Mouse (Mus musculus): ENCODE results near the gene Pex1. TPM values are rescaled to one million over a fixed set of nuclear protein-coding genes. Genes with fewer than 3 reads are reported as not detected.

Pex1 gene
- polyA plus RNA-seq, 1 experiment: 17.3 TPM

DNA sequence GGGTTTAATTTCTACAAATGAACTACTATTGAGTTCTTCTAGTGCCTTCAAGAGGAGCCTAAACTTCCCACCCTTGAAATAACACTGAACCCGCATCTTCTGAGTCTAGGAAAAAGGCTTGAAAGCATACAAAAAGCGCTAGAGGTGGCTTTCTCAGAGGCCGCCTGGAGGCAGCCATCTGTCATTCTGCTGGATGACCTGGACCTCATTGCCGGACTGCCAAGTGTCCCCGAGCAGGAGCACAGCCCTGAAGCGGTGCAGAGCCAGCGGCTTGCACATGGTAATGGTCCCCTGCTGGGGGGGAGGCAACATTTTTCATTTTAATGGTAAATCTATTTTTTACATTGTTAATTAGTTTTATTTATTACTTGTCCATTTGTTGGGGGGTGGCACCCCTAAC lies 24.6 kb downstream of the Pex1 start:
- H3K27ac ChIP-seq (replicated peaks; ENCODE audit: low read depth, low read length): no peak overlapping the region
- no peaks in the 10 kb centered on the region for H3K4me1 ChIP-seq (ENCODE audit: control insufficient read depth, insufficient read depth, insufficient read length, low read length)
- H3K4me3 ChIP-seq (ENCODE audit: insufficient read depth, low read depth, low read length): no peak overlapping the region

DNA sequence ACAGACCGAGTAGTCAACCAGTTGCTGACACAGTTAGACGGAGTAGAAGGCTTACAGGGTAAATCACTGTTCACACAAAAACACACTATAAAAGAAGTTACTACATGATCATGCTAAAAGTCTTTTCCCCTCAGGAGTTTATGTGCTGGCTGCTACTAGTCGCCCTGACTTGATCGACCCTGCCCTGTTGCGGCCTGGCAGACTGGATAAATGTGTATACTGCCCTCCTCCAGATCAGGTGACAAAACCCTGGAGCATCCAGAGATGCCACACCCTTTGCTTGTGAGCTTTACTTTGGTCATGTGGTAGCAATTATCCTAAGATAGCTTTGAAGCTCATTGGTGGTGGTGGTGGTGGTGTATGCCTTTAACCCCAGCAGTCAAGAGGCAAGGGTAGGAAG lies 34.2 kb downstream of the Pex1 start:
- no peak overlapping the region for H3K4me3 ChIP-seq (ENCODE audit: insufficient read depth, low read depth, low read length)
- H3K27ac ChIP-seq (replicated peaks; ENCODE audit: low read depth, low read length): no peak overlapping the region
- no peaks in the 10 kb centered on the region for H3K4me1 ChIP-seq (ENCODE audit: control insufficient read depth, insufficient read depth, insufficient read length, low read length)

GRCm38 (mm10) chr5:3631512-3632271 lies 35.8 kb downstream of the Pex1 start:
- Histone ChIP-seq H3K4me3 (ENCODE audit: insufficient read depth, low read depth, low read length) (no peak overlapping the region), H3K27ac (replicated peaks; ENCODE audit: low read depth, low read length) (no peak overlapping the region), H3K4me1 (ENCODE audit: control insufficient read depth, insufficient read depth, insufficient read length, low read length) (no peaks in the 10 kb centered on the region)

GRCm38 (mm10) chr5:3632285-3632684 lies 36.4 kb downstream of the Pex1 start:
- no peak overlapping the region for H3K4me3 ChIP-seq (ENCODE audit: insufficient read depth, low read depth, low read length)
- no peak overlapping the region for H3K27ac ChIP-seq (replicated peaks; ENCODE audit: low read depth, low read length)
- H3K4me1 ChIP-seq (ENCODE audit: control insufficient read depth, insufficient read depth, insufficient read length, low read length): no peaks in the 10 kb centered on the region

DNA sequence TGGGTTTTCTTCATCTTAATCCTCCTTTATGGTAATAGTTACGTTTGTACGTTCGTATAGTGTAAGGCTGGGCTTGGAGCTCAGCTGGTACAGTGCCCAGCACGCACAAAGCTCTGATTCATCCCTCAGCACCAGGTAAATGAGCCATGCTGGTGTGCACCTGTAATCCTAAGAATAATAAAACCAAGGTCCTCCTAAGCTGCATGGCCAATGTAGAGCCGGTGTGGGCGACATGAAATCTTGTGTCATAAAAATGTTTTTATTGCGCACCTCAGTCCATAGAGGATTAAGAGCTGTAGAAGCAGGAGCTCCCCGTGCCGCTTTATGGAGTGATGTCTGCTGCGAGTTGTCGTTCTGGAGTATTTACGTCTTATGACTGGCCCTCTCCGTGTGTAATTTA lies 37.4 kb downstream of the Pex1 start:
- H3K4me3 ChIP-seq (ENCODE audit: insufficient read depth, low read depth, low read length): no peak overlapping the region
- H3K4me1 ChIP-seq (ENCODE audit: control insufficient read depth, insufficient read depth, insufficient read length, low read length): no peaks in the 10 kb centered on the region
- no peak overlapping the region for H3K27ac ChIP-seq (replicated peaks; ENCODE audit: low read depth, low read length)

- H3K4me1 ChIP-seq (ENCODE audit: control insufficient read depth, insufficient read depth, insufficient read length, low read length): no peaks in the 10 kb centered on the region
- no peak overlapping the region for H3K27ac ChIP-seq (replicated peaks; ENCODE audit: low read depth, low read length)
- H3K4me3 ChIP-seq (ENCODE audit: insufficient read depth, low read depth, low read length): no peak overlapping the region
Observed at GRCm38 (mm10) chr5:3633951-3634350, 38.1 kb downstream of the Pex1 start.

- H3K27ac ChIP-seq (replicated peaks; ENCODE audit: low read depth, low read length): no peak overlapping the region
- no peak overlapping the region for H3K4me3 ChIP-seq (ENCODE audit: insufficient read depth, low read depth, low read length)
- no peaks in the 10 kb centered on the region for H3K4me1 ChIP-seq (ENCODE audit: control insufficient read depth, insufficient read depth, insufficient read length, low read length)
Observed at GRCm38 (mm10) chr5:3635286-3635685, 39.4 kb downstream of the Pex1 start.

- no peaks in the 10 kb centered on the region for H3K4me1 ChIP-seq (ENCODE audit: control insufficient read depth, insufficient read depth, insufficient read length, low read length)
- no peak overlapping the region for H3K4me3 ChIP-seq (ENCODE audit: insufficient read depth, low read depth, low read length)
- no peak overlapping the region for H3K27ac ChIP-seq (replicated peaks; ENCODE audit: low read depth, low read length)
Observed at GRCm38 (mm10) chr5:3644621-3645020, 48.8 kb downstream of the Pex1 start.

DNA sequence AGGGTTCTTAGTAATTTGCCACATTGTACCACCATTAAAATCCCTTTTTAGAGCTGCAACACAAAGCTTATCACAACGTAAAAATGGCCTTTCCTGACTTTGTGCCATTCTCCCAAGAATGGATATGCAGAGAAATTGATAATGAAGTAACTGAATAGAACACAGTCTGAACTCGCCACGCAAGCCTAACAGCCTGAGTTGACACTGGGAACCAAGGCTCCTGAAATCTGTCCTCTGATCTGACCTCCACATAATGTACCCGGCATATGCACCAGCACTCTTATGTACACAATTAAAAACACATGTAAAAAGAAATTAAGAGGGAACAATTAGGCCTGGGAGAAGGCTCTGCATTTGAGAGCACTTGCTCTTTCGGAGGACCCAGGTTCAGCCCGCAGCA lies 49.5 kb downstream of the Pex1 start:
- Histone ChIP-seq H3K4me1 (ENCODE audit: control insufficient read depth, insufficient read depth, insufficient read length, low read length) (no peaks in the 10 kb centered on the region), H3K27ac (replicated peaks; ENCODE audit: low read depth, low read length) (no peak overlapping the region), H3K4me3 (ENCODE audit: insufficient read depth, low read depth, low read length) (no peak overlapping the region)

DNA sequence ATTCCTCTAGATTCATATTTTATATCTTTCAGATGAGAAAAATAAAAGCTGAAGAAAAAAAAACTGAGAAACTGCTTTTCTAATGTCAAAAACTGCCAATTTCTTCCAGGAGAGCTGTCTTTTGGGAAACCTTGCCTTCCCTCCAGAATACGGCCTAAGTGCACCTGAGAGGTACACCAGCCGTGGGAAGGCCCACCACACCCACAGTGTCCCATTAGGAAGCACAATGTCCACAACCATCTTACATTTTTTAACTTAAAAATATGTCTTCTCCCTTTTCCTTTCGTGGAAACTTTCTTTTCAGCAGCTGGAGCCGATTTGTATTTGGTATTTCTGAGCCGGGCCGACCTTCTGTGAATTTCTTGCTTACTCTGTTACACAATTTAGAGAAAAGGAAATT lies 50.7 kb downstream of the Pex1 start:
- no peaks in the 10 kb centered on the region for H3K4me1 ChIP-seq (ENCODE audit: control insufficient read depth, insufficient read depth, insufficient read length, low read length)
- peak overlapping the region; percentile 98 for H3K4me3 ChIP-seq (ENCODE audit: insufficient read depth, low read depth, low read length)
- H3K27ac ChIP-seq (replicated peaks; ENCODE audit: low read depth, low read length): 0 out of 2 replicates have a peak overlapping the region, but pooled peaks have one; percentile 32

DNA sequence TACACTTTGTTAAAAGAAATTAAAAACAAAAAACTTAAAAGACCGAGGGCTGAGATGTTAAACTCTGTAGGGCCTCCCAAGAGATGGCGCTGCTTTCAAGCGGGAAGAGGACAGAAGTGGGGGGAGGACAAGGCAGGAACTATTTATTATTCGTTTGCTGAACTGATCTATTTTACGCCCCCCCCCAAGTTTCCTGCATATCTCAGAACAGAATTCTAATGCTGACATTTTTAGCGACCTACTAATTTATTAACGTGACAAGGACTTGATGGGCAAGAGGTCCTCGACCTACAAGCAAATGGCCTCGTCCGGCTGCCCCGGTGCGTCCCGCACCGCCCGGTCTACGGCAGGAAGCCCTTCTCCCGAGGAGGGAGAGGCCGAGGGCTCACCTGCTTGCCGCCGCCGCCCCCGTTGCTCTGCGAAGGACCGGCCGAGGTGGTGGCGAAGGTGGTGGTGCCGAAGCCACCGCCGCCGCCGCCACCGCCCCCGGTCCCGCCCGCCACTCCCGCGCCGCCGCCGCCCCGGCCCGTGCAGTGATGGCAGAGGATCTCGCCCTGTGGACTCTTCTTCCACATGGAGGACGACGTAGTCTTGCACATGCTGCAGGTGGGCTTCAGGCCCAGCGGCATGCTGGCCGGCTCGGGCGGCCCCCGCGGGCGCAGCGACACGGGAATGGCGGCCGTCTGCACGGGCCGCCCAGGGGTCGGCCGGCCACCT lies 51.3 kb downstream of the Pex1 start:
- no peaks in the 10 kb centered on the region for H3K4me1 ChIP-seq (ENCODE audit: control insufficient read depth, insufficient read depth, insufficient read length, low read length)
- H3K27ac ChIP-seq (replicated peaks; ENCODE audit: low read depth, low read length): peak overlapping the region; percentile 60
- peak overlapping the region; percentile 98 for H3K4me3 ChIP-seq (ENCODE audit: insufficient read depth, low read depth, low read length)

GRCm38 (mm10) chr5:3647708-3648121 lies 51.8 kb downstream of the Pex1 start:
- H3K4me3 ChIP-seq (ENCODE audit: insufficient read depth, low read depth, low read length): peak overlapping the region; percentile 98
- peak overlapping the region; percentile 60 for H3K27ac ChIP-seq (replicated peaks; ENCODE audit: low read depth, low read length)
- H3K4me1 ChIP-seq (ENCODE audit: control insufficient read depth, insufficient read depth, insufficient read length, low read length): no peaks in the 10 kb centered on the region

- Histone ChIP-seq H3K4me3 (ENCODE audit: insufficient read depth, low read depth, low read length) (peak overlapping the region; percentile 20; the same call in 1 of the 2 replicates), H3K4me1 (ENCODE audit: control insufficient read depth, insufficient read depth, insufficient read length, low read length) (no peaks in the 10 kb centered on the region), H3K27ac (replicated peaks; ENCODE audit: low read depth, low read length) (no peak overlapping the region; the same call in 1 of the 2 replicates)
Observed at GRCm38 (mm10) chr5:3648206-3648848, 52.5 kb downstream of the Pex1 start.

DNA sequence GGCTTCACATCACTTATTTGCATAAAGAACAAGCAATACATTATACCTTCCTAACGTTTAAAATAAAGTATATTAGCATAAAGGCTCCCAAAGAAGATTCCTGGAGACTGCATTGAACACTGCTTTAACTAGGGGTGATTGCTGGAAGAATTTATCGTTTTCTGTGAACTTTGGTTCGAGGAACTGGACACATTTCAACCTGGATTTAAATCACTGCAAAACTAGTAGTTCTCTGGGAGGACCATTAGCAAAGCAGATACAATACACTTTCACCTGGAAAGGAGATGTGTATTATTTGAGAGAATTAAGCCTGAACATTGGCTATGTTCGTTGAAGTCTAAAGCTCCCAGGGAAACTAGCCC lies 53.0 kb downstream of the Pex1 start:
- Histone ChIP-seq H3K4me3 (ENCODE audit: insufficient read depth, low read depth, low read length) (no peak overlapping the region), H3K4me1 (ENCODE audit: control insufficient read depth, insufficient read depth, insufficient read length, low read length) (no peaks in the 10 kb centered on the region), H3K27ac (replicated peaks; ENCODE audit: low read depth, low read length) (no peak overlapping the region)

DNA sequence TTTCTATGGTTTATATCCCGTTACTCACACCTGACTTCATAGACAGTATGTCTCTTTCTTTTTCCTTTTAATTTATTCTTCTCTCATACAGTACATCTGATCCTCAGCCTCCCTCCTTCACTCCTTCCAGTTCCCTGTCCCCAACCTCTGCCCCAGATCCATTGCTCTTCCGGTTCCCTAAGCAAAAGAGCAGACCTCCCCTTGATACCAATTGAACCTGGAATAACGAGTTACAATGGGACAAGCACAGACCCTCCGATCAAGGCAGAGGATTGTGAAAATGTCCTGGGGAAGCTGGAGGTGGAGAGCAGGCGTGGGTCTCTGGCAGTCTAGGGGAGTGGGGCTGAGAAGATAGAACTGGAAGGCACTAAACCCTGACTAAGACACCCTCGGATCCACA lies 55.0 kb downstream of the Pex1 start, which contains the start of gene Tmbim7:
Gene Tmbim7 (plus strand): TSS at position 301 of the 400 bp plus-strand sequence.
- H3K27ac ChIP-seq (replicated peaks; ENCODE audit: low read depth, low read length): no peak within 1 kb of the TSS
- no peak within 1 kb of the TSS for H3K4me3 ChIP-seq (ENCODE audit: insufficient read depth, low read depth, low read length)
- H3K4me1 ChIP-seq (ENCODE audit: control insufficient read depth, insufficient read depth, insufficient read length, low read length): no peaks in the 10 kb centered on the region
